Mouse (Mus musculus) heart, embryonic 14.5 days (tissue): ENCODE data around the gene Pcbp1. TPM values are rescaled to one million over a fixed set of nuclear protein-coding genes. Genes with fewer than 3 reads are reported as not detected.

ENCODE experiments used
- ATAC-seq: fragments of 200-750 bp; cut with Nextera tagmentation; 2 replicates; pipeline ENCODE4 v1.8.0; 2017; ENCODE audit warnings: low read depth, moderate TSS enrichment; ENCODE audit not compliant: insufficient number of reproducible peaks, insufficient read depth, low FRiP score
- H3K27ac ChIP-seq, 2 experiments: fragments of 200-500 bp in 1 of 2; fragments of 300-500 bp in 1 of 2; sonication (generic) in 1 of 2; replicated peaks in 1 of 2; 2 replicates each; pipeline ENCODE4 v1.5.1; 2012 to 2014; ENCODE audit warnings: low read depth in 2 of 2, low read length in 2 of 2, control low read depth in 1 of 2, mild to moderate bottlenecking in 1 of 2, mixed read lengths in 1 of 2; ENCODE audit not compliant: control insufficient read depth in 1 of 2, insufficient read depth in 1 of 2
- H3K27me3 ChIP-seq: fragments of 300-500 bp; sonication (generic); 2 replicates; pipeline ENCODE4 v1.6.1; 2014; ENCODE audit warnings: mild to moderate bottlenecking, low read length, control low read depth; ENCODE audit not compliant: control insufficient read depth, insufficient read depth
- H3K36me3 ChIP-seq: fragments of 300-500 bp; sonication (generic); 2 replicates; pipeline ENCODE4 v1.6.1; 2014; ENCODE audit warnings: mild to moderate bottlenecking, control low read depth, low read length, mixed read lengths; ENCODE audit not compliant: control insufficient read depth, insufficient read depth
- H3K4me1 ChIP-seq, 2 experiments: fragments of 200-500 bp in 1 of 2; fragments of 300-500 bp in 1 of 2; sonication (generic) in 1 of 2; 2 replicates each; pipeline ENCODE4 v1.6.1; 2012 to 2014; ENCODE audit warnings: low read length in 2 of 2, control low read depth in 1 of 2, mixed read lengths in 1 of 2; ENCODE audit not compliant: control insufficient read depth in 2 of 2, insufficient read depth in 2 of 2
- H3K4me2 ChIP-seq: fragments of 300-500 bp; sonication (generic); 2 replicates; pipeline ENCODE4 v1.6.1; 2014; ENCODE audit warnings: mild to moderate bottlenecking, low read length
- H3K4me3 ChIP-seq, 2 experiments: fragments of 200-500 bp in 1 of 2; fragments of 300-500 bp in 1 of 2; sonication (generic) in 1 of 2; 2 replicates each; pipeline ENCODE4 v1.5.1; 2012 to 2014; ENCODE audit warnings: low read length in 2 of 2, mild to moderate bottlenecking in 2 of 2, control low read depth in 1 of 2, low read depth in 1 of 2, moderate library complexity in 1 of 2; ENCODE audit not compliant: control insufficient read depth in 1 of 2, insufficient read depth in 1 of 2
- H3K9ac ChIP-seq: fragments of 300-500 bp; sonication (generic); 2 replicates; pipeline ENCODE4 v1.6.1; 2014; ENCODE audit warnings: mild to moderate bottlenecking, low read length
- H3K9me3 ChIP-seq: fragments of 300-500 bp; sonication (generic); 2 replicates; pipeline ENCODE4 v1.6.1; 2016; ENCODE audit warnings: low read length, control low read depth; ENCODE audit not compliant: control insufficient read depth
- WGBS: fragments of 180-500 bp; shearing (Covaris S2); extraction: QIAGEN DNeasy Blood & Tissue Kit; methylation state at CpG from one replicate; pipeline ENCODE4 v1.1.7; 2014; 5-methylcytosine and 5-hydroxymethylcytosine counted together
- polyA plus RNA-seq: library from polyadenylated mRNA; unstranded; fragments of >200 nt; fragmentation: Nextera tagmentation; extraction: Ambion mirVana; gene quantifications from 2 replicates; pipeline ENCODE4 v1.2.1, GENCODE M21; 2014

Gene Pcbp1
- polyA plus RNA-seq, 1 experiment from 2014 or later, result 312 TPM

DNA sequence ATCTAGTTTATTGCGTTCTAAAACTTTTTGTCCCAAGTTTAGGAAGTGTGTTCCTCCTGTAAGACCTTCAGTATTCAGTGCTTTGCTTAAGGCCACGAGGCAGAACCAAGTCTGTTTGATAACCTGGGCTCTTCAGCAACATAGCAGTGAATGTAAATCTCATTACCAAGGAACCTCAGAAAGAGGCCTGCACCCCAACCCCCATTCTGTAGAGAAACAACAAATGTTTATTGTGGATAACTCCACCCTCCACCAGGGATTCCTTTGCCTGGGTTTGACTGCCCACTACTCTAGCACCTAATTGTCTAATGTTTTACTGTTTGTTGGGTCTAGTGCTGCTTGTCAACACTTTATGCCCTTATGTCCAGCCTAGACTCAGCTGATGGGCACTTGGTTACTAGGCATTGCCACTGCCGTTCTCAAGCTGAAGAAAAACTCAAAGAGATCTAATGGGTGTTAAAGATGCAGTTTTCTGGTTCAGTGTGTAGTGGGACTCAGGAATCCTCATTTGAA, 2.8 kb downstream of the Pcbp1 start:
- no peaks in the 10 kb centered on the region for H3K9me3 ChIP-seq
- peaks cover 5 to 23% of the 10 kb centered on the region in 2 experiments; a peak in 3 of 4 replicates for H3K4me1 ChIP-seq
- no peak for ATAC-seq
- H3K4me3 ChIP-seq, result peak overlapping the region; percentile 67 to 95
- 27% methylated on average over 3 of the region's 3 CpGs for WGBS
- H3K27me3 ChIP-seq, result no peaks in the 10 kb centered on the region
- peaks cover 35% of the 10 kb centered on the region for H3K36me3 ChIP-seq
- H3K9ac ChIP-seq, result peak overlapping the region; percentile 99
- peak overlapping the region; percentile 1 to 99 for H3K27ac ChIP-seq
- peak overlapping the region; percentile 93 for H3K4me2 ChIP-seq

DNA sequence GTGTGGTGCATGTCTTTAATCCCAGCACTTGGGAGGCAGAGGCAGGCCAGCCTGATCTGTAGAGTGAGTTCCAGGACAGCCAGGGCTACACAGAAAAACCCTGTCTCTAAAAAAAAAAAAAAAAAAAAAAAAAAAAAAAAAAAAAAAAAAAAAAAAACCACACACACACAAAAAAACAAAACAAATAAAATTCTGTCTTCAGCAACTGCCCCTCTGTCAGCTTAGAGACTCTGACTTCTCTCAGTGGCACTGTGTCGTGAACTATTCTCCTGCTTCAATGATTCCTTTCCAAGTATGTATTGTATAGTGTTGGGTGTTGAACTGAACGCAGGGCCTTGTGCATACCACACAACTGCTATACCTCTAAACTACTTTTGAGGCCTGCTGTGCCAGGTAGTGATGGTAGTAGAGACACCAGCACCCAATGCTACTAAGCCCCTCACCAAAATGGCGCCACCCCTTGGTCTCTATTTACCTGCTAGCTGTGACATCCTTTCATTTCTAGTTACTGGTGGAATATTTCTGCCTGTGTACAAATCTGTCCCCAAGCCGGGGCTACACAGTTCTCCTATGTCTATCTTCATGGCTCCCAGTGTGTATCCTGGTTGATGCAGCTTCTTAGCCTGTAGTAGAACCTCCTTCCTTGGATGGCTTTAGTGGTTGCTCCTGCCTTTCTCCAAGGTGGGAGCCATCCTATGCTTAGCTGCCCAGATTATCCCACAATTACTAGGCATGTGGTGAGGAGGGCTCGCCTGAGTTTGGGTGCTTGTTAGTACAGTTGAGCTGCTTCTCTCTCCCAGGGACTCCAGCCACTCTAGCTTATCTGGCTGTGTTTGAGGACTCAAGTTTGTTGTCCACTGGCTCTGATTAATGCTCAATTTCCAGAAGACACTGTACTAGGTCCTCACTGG, 3.9 kb downstream of the Pcbp1 start:
- Histone ChIP-seq H3K9ac (no peak overlapping the region), H3K4me3 (no peak overlapping the region), H3K27ac (peak overlapping the region in 1 of 2 experiments; percentile 42; a peak in 1 of 4 replicates), H3K36me3 (peaks cover 35% of the 10 kb centered on the region), H3K4me2 (peak overlapping the region; percentile 93), H3K27me3 (no peaks in the 10 kb centered on the region), H3K4me1 (peaks cover 3 to 15% of the 10 kb centered on the region in 2 experiments; a peak in 3 of 4 replicates), H3K9me3 (no peaks in the 10 kb centered on the region)
- WGBS, result 77% methylated on average over 5 of the region's 5 CpGs
- ATAC-seq, result no peak

- Histone ChIP-seq H3K4me3 (no peak overlapping the region), H3K27me3 (no peaks in the 10 kb centered on the region), H3K9me3 (no peaks in the 10 kb centered on the region), H3K27ac (no peak overlapping the region), H3K4me1 (peaks cover 2 to 15% of the 10 kb centered on the region in 2 experiments; a peak in 3 of 4 replicates), H3K36me3 (peaks cover 30% of the 10 kb centered on the region), H3K4me2 (no peak overlapping the region), H3K9ac (no peak overlapping the region)
- ATAC-seq, result no peak
- 62% methylated on average over 3 of the region's 3 CpGs for WGBS
Observed at GRCm38 (mm10) chr6:86519767-86520345, 6.3 kb downstream of the Pcbp1 start.

DNA sequence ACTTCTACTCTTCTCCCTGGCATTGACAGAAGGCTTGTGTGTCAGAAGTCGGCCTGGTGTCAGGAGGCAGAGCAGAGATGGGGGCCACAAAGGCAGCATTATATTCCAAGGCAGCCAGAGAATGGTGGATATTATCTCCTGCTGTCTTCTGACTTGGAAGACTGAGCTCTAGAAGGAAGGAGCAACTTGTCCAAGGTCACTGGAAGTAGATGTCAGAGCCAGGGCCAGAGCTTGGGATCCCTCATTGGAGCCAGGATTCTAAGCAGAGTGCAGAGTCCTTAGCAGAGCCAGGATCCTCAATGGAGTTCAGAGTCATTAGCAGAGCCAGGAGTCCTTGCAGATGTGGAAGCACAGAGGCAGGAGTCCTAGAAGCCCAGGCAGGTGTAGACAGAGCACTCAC, 10.1 kb downstream of the Pcbp1 start:
- 64% methylated on average over 1 of the region's 1 CpGs for WGBS
- peak overlapping the region; percentile 55 for H3K9ac ChIP-seq
- peak overlapping the region; percentile 8 to 16; a peak in 3 of 4 replicates for H3K4me3 ChIP-seq
- no peaks in the 10 kb centered on the region for H3K9me3 ChIP-seq
- no peaks in the 10 kb centered on the region for H3K27me3 ChIP-seq
- peak overlapping the region; percentile 12 to 21; a peak in 2 of 4 replicates for H3K27ac ChIP-seq
- peaks cover 2% of the 10 kb centered on the region for H3K36me3 ChIP-seq
- ATAC-seq, result no peak
- H3K4me2 ChIP-seq, result peak overlapping the region; percentile 46
- H3K4me1 ChIP-seq, result no peaks in the 10 kb centered on the region; a peak in 1 of 4 replicates

- Histone ChIP-seq H3K36me3 (no peaks in the 10 kb centered on the region), H3K9ac (no peak overlapping the region), H3K27ac (no peak overlapping the region), H3K27me3 (no peaks in the 10 kb centered on the region), H3K4me2 (no peak overlapping the region), H3K4me1 (no peaks in the 10 kb centered on the region; a peak in 1 of 4 replicates), H3K9me3 (no peaks in the 10 kb centered on the region), H3K4me3 (no peak overlapping the region)
- no peak for ATAC-seq
- WGBS, result 89% methylated on average over 4 of the region's 4 CpGs
Observed at GRCm38 (mm10) chr6:86513296-86513695, 12.8 kb downstream of the Pcbp1 start.

DNA sequence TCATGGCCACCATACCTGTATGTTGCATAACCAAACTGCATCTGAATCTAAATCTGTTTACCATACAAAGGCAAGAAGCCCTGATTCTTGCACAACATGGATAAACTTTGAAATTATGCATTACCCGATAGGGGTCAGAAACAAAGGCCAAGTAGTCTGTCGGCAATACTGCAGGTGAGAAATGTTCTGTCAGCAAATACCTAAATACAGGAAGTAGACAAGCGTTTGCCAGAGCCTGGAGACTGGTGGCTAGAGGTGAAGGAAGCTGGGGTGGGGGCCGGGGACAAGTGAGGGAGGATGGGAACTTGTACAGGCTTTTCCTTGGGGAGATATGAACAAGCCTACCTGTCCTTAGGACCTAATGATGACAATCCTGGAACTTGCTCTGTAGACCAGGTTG, 15.1 kb downstream of the Pcbp1 start:
- Histone ChIP-seq H3K27ac (no peak overlapping the region), H3K36me3 (no peaks in the 10 kb centered on the region), H3K4me1 (no peaks in the 10 kb centered on the region; a peak in 1 of 4 replicates), H3K4me2 (no peak overlapping the region), H3K4me3 (no peak overlapping the region), H3K9me3 (no peaks in the 10 kb centered on the region), H3K9ac (no peak overlapping the region), H3K27me3 (no peaks in the 10 kb centered on the region)
- ATAC-seq, result no peak
- 69% methylated on average over 4 of the region's 4 CpGs for WGBS

DNA sequence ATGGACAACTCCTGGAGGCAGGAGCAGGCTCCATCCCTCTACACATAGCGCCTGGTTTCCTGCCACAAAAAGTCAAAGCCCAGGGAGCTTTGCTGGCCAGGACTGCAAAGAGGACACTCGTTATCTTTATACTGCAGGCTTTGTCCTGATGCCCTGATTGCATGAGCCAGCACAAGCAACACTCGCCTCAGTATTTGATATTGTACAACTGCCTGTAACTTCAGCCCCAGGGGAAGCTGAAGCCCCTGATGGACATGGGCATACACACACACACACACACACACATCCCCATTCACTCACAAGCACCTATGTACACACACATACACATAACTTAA, 16.3 kb downstream of the Pcbp1 start:
- peaks cover 3 to 4% of the 10 kb centered on the region in 2 experiments; a peak in 1 of 4 replicates for H3K4me1 ChIP-seq
- WGBS, result 34% methylated on average over 3 of the region's 3 CpGs
- no peak; the same call in 1 of the 2 replicates for ATAC-seq
- no peak overlapping the region for H3K4me2 ChIP-seq
- no peak overlapping the region for H3K9ac ChIP-seq
- no peak overlapping the region for H3K27ac ChIP-seq
- no peaks in the 10 kb centered on the region for H3K27me3 ChIP-seq
- no peaks in the 10 kb centered on the region for H3K36me3 ChIP-seq
- H3K9me3 ChIP-seq, result no peaks in the 10 kb centered on the region
- H3K4me3 ChIP-seq, result no peak overlapping the region
